Mouse (Mus musculus): ENCODE results near the gene Negr1.

DNA sequence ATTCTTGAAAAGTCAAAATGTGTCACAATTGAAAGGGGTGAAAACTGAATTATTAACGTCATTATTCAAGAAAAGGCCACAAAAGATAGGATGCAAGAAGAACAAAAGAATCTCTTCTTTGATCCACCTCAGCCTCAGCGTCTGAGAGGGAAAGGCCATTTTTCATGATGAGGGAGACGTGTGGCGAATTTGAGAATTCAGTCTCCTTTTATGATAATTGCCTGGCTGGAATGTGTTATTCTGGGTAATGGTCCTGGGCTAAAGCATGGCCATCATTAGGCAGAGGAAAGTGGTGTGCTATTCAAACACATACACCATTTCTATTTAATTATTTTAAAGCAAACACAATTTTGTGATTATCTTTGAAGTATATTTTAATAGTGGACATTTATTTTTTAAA is 663.3 kb downstream of the Negr1 start:
- no peak for TF ChIP-seq CTCF (IDR thresholded peaks at IDR 0.05; ENCODE audit: control insufficient read depth, insufficient read depth, insufficient read length)
- no peak for TF ChIP-seq USF1 (IDR thresholded peaks at IDR 0.05; ENCODE audit: low read depth)
